In the genomic region with DNA sequence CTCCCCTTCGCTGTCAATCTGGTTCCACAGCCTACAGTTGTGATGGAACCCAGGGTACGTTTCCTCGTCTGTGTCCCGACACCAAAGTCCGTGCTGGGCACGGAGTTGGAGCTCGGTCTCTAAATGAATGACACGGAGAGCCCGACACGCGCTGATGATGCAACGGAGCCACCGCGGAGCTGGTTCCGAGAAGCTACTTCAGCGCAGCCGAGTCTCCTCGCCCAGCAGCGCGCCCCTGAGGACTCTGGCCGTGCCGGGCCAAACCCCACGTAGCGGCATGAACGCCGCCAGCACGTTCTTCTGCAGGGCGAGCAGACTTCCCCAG, we compare ENCODE assay signal across 8 mouse cellular contexts. TPM values are rescaled to one million over a fixed set of nuclear protein-coding genes. Genes with fewer than 3 reads are reported as not detected.
DNase-seq lines count a peak whose midpoint lies in the region; ATAC-seq lines count a peak whose summit lies in the region.

No protein-coding gene starts in this region.

- H3K36me3 ChIP-seq in heart, embryonic 14.5 days (ENCODE audit: control insufficient read depth, insufficient read depth, low read length) = no peaks in the 10 kb centered on the region
- no peaks in the 10 kb centered on the region for H3K36me3 ChIP-seq in hindbrain, embryonic 13.5 days
- no peaks in the 10 kb centered on the region for H3K36me3 ChIP-seq in midbrain, embryonic 11.5 days (ENCODE audit: control insufficient read depth, insufficient read depth, low read length)

- peak overlapping the region; percentile 93 for H3K9ac ChIP-seq in heart, embryonic 14.5 days (ENCODE audit: low read length)
- H3K9ac ChIP-seq in hindbrain, embryonic 13.5 days = peak overlapping the region; percentile 90
- H3K9ac ChIP-seq in midbrain, embryonic 11.5 days (ENCODE audit: low read length) = peak overlapping the region; percentile 78

- peak overlapping the region in 1 of 2 experiments; percentile 77; a peak in 3 of 4 replicates for H3K27ac ChIP-seq in heart, embryonic 14.5 days (replicated peaks in 1 of 2; ENCODE audit: control insufficient read depth in 1 of 2, insufficient read depth in 1 of 2, low read depth in 2 of 2, low read length in 2 of 2)
- peak overlapping the region; percentile 52; the same call in 1 of the 2 replicates for H3K27ac ChIP-seq in hindbrain, embryonic 13.5 days
- no peak overlapping the region for H3K27ac ChIP-seq in midbrain, embryonic 11.5 days (ENCODE audit: low read depth, low read length)

- no peak for ATAC-seq in heart, embryonic 14.5 days (ENCODE audit: insufficient number of reproducible peaks, insufficient read depth, low FRiP score, low read depth)
- peak; percentile 40 for ATAC-seq in activated CD4-positive, CD25-positive, alpha-beta regulatory T cell, adult 4 months
- ATAC-seq in hindbrain, embryonic 13.5 days (ENCODE audit: low FRiP score) = no peak
- ATAC-seq in midbrain, embryonic 11.5 days (ENCODE audit: low FRiP score) = no peak; the same call in 1 of the 2 replicates

- peak overlapping the region; percentile 85 for H3K4me2 ChIP-seq in heart, embryonic 14.5 days (ENCODE audit: low read length)
- peak overlapping the region; percentile 68 for H3K4me2 ChIP-seq in hindbrain, embryonic 13.5 days
- H3K4me2 ChIP-seq in midbrain, embryonic 11.5 days = peak overlapping the region; percentile 82

- DNase-seq in heart, postnatal 14 days = no peak
- DNase-seq in midbrain, embryonic 11.5 days (ENCODE audit: low spot score, missing footprints) = no peak
- no peak for DNase-seq in thymus, postnatal 14 days
- DNase-seq in c-Kit-positive CD71-positive TER-119-positive erythroid progenitor cells, embryonic 14.5 days (ENCODE audit: low spot score) = no peak
- no peak for DNase-seq in spleen, postnatal 10 days (ENCODE audit: low spot score in 2 of 2)

- H3K27me3 ChIP-seq in heart, embryonic 14.5 days (ENCODE audit: control insufficient read depth, insufficient read depth, low read length) = no peaks in the 10 kb centered on the region
- peaks cover 11% of the 10 kb centered on the region; the same call in 1 of the 2 replicates for H3K27me3 ChIP-seq in hindbrain, embryonic 13.5 days
- H3K27me3 ChIP-seq in midbrain, embryonic 11.5 days (ENCODE audit: control insufficient read depth, insufficient read depth, low read length) = no peaks in the 10 kb centered on the region

- intact Hi-C loops in heart, postnatal 14 days (cut with DNase I) = loop anchor here (5.0 kb wide), 1 partner anchor 164 kb away; no protein-coding TSS in a partner anchor

- H3K4me1 ChIP-seq in heart, embryonic 14.5 days (ENCODE audit: control insufficient read depth in 2 of 2, insufficient read depth in 2 of 2, low read length in 2 of 2) = peaks cover 0 to 15% of the 10 kb centered on the region in 2 experiments; a peak in 2 of 4 replicates
- H3K4me1 ChIP-seq in hindbrain, embryonic 13.5 days (replicated peaks) = peaks cover 32% of the 10 kb centered on the region
- peaks cover 10% of the 10 kb centered on the region; the same call in 1 of the 2 replicates for H3K4me1 ChIP-seq in midbrain, embryonic 11.5 days (ENCODE audit: control insufficient read depth, insufficient read depth, low read length)

- peak overlapping the region; percentile 65 to 95 for H3K4me3 ChIP-seq in heart, embryonic 14.5 days (ENCODE audit: control insufficient read depth in 1 of 2, insufficient read depth in 1 of 2, low read depth in 1 of 2, low read length in 2 of 2)
- peak overlapping the region; percentile 94 for H3K4me3 ChIP-seq in hindbrain, embryonic 13.5 days
- H3K4me3 ChIP-seq in midbrain, embryonic 11.5 days (ENCODE audit: low read depth, low read length) = peak overlapping the region; percentile 81

- H3K9me3 ChIP-seq in heart, embryonic 14.5 days (ENCODE audit: control insufficient read depth, low read length) = no peaks in the 10 kb centered on the region
- no peaks in the 10 kb centered on the region for H3K9me3 ChIP-seq in hindbrain, embryonic 13.5 days
- no peaks in the 10 kb centered on the region for H3K9me3 ChIP-seq in midbrain, embryonic 11.5 days (ENCODE audit: control insufficient read depth, low read length)

- 1% methylated on average over 28 of the region's 28 CpGs for WGBS in heart, embryonic 14.5 days
- WGBS in hindbrain, embryonic 13.5 days = under 1% methylated on average over 28 of the region's 28 CpGs
- 0% methylated on average over 28 of the region's 28 CpGs for WGBS in midbrain, embryonic 11.5 days

RNA-seq across cellular contexts. Expression of gene Farsb, which starts 0.3 kb away (rescaled TPM):
- 98.3 and 101 TPM in 2 replicates for polyA plus RNA-seq in heart, embryonic 14.5 days (2014; fragmentation: Nextera tagmentation; extraction: Ambion mirVana)
- 10 to 100 TPM; 47.6 to 48.3 TPM for total RNA-seq in heart, postnatal 14 days (2021)
- polyA plus RNA-seq in activated CD4-positive, CD25-positive, alpha-beta regulatory T cell, adult 4 months (2017; shearing (Covaris generic)) = 10 to 100 TPM; 65.2 to 75.3 TPM
- polyA plus RNA-seq in hindbrain, embryonic 13.5 days (2015; fragmentation: Nextera tagmentation; extraction: Ambion mirVana) = 143 and 144 TPM in 2 replicates
- polyA plus RNA-seq in midbrain, embryonic 11.5 days (2014; fragmentation: Nextera tagmentation; extraction: Ambion mirVana) = 154 and 164 TPM in 2 replicates

RNA-seq across cellular contexts. Expression of gene Mogat1, which starts 22.4 kb away (rescaled TPM):
- not detected in 2 replicates for polyA plus RNA-seq in heart, embryonic 14.5 days (2014; fragmentation: Nextera tagmentation; extraction: Ambion mirVana)
- not detected for total RNA-seq in heart, postnatal 14 days (2021)
- not detected for polyA plus RNA-seq in activated CD4-positive, CD25-positive, alpha-beta regulatory T cell, adult 4 months (2017; shearing (Covaris generic))
- 0.79 TPM in 1 of 2 replicates, not detected in the other for polyA plus RNA-seq in hindbrain, embryonic 13.5 days (2015; fragmentation: Nextera tagmentation; extraction: Ambion mirVana)
- polyA plus RNA-seq in midbrain, embryonic 11.5 days (2014; fragmentation: Nextera tagmentation; extraction: Ambion mirVana) = not detected in 2 replicates

RNA-seq across cellular contexts. Expression of gene BC035947, which starts 23.6 kb away (rescaled TPM):
- polyA plus RNA-seq in heart, embryonic 14.5 days (2014; fragmentation: Nextera tagmentation; extraction: Ambion mirVana) = not detected in 2 replicates
- not detected for total RNA-seq in heart, postnatal 14 days (2021)
- polyA plus RNA-seq in activated CD4-positive, CD25-positive, alpha-beta regulatory T cell, adult 4 months (2017; shearing (Covaris generic)) = not detected
- polyA plus RNA-seq in hindbrain, embryonic 13.5 days (2015; fragmentation: Nextera tagmentation; extraction: Ambion mirVana) = 0.82 and 0.87 TPM in 2 replicates
- 0.19 and 0.30 TPM in 2 replicates for polyA plus RNA-seq in midbrain, embryonic 11.5 days (2014; fragmentation: Nextera tagmentation; extraction: Ambion mirVana)
